Mouse (Mus musculus): ENCODE data around the gene Rrp1. TPM values are rescaled to one million over a fixed set of nuclear protein-coding genes. Genes with fewer than 3 reads are reported as not detected.
"Not testable (repeated sequence)": the region's sequence is repeated elsewhere in the genome, so short reads cannot be mapped to it uniquely, and the experiment has no call there.

Rrp1 gene
- total RNA-seq, 2 experiments from 2014 or later, result 60.3 to 70.5 TPM

DNA sequence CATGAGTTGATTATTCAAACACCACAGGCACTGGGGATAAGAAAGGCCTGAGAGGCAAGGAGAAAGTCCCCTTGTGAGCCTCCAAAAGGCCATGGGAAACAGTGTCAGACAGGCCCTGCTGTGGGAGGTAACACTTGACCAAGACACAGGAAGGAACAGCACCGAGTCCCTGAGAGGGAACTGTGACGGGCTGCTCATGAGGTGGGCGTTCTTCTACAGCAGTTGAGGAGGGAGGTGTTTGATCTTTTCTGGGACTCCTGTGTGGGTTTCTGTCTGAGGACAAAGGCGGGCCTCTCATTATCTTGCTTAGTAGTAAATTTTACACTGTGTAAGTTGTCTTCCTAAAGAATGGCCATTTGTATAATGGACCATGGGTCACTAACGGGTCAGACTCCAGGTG is 27.3 kb downstream of the Rrp1 start:
- DNase-seq (ENCODE audit: low spot score), result no peak

DNA sequence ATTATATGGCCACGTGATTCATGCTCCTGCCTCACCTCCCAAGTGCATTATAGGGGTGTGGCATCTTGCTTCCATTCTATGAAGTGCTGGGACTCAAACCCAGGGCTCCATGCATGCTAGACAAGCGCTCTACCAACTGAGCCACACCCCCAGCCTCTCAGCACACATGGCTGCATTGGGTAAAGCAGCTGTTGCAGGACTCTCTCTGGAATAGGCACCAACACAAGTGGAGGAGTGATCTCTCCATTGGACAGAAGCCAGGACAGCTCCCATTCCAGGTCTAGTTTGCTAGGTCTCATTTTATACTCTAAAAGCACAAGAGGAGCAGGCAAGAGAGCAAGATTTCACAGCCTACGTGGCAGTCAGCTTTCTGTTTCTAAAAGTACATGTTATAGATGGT is 29.3 kb downstream of the Rrp1 start:
- DNase-seq (ENCODE audit: low spot score), result no peak

GRCm38 (mm10) chr10:78378516-78378915 is 34.3 kb downstream of the Rrp1 start:
- DNase-seq (ENCODE audit: low spot score), result no peak

DNA sequence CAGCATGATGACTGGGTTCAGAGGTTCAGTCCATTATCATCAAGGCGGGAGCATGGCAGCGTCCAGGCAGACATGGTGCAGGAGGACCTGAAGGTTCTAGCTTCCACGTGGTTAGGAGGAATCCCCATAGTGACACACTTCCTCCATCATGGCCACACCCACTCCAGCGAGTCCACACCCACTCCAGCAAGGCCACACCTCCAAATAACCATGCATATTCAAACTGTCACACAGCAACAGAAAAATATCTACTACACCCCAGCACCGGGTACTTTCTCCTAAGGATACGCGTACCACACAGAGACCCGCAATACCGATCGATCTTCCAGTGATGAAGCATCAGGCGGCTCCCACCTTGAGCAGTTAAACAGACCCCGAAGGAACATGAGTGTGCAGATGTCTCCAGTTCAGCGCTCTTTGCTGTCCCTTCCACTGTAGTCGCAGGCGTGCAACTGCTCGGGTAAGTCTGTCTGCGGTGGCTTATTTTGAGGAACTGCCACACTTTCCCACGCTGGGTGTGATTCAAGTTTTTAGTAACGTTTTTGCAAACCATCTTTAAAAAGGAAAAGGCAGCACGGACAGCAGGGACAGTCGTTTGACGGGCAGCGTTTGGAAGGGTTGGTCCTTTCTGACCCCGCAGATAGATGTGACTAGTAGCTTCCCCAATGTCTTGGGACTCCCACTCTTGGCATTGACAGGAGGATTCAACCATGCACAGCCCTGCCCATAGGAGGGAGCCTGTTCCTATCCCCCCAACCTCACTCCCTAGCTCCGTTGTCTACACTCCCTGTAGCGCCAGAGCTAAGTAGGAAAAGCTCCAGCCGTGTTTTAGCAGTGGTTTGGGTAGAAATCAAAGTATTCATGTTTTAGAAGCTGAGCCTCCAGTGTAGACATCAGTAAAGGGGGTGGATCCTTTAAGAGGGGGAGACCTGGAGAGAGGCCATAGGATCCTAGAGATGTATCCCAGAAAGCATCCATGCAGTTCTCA is 39.9 kb downstream of the Rrp1 start:
- no peak for DNase-seq (ENCODE audit: low spot score)

- no peak for DNase-seq (ENCODE audit: low spot score)
Observed at GRCm38 (mm10) chr10:78371746-78372145, 41.1 kb downstream of the Rrp1 start.

DNA sequence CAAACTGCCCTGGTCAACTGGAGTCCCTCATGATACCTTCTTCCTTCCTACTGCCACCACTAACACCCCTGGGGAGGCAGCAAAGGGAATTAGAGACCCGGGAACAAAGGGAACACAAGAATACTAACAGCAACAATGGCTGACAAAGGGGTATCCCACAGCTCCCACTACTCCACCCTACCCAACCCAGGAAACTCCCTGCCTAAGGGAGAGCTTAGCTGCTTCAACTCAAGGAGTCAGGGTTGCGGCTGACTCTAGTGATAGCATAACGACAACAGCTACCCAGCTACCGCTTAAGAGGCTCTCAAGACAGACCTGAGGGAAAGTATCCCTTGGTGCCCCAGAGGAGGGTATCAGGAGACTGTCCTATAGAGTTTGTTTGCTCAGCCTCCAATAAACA is 45.3 kb downstream of the Rrp1 start:
- DNase-seq (ENCODE audit: low spot score), result no peak

- DNase-seq (ENCODE audit: low spot score), result no peak
Observed at GRCm38 (mm10) chr10:78366851-78367312, 46.0 kb downstream of the Rrp1 start.

- no peak for DNase-seq (ENCODE audit: low spot score)
Observed at GRCm38 (mm10) chr10:78366195-78366834, 46.5 kb downstream of the Rrp1 start.

DNA sequence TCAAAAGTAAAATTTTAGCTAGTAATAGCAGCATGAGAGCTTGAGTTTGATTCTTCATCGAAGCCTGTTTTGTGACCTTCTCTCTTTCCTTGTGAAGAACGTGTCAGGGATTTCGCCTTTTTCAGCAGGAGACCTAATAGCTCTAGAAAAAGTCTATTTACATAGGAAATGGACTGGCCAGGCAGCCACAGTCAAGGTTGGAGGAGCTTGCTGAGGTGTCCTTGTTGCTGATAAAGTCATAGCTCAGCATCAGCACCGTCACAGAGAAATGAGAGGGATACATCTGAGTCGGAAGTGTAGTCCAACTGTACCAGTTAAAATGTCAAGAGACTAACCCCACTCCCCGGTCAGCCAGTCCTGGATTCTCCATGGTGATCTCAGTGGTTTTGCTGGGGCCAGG is 47.3 kb downstream of the Rrp1 start:
- DNase-seq (ENCODE audit: low spot score), result no peak

DNA sequence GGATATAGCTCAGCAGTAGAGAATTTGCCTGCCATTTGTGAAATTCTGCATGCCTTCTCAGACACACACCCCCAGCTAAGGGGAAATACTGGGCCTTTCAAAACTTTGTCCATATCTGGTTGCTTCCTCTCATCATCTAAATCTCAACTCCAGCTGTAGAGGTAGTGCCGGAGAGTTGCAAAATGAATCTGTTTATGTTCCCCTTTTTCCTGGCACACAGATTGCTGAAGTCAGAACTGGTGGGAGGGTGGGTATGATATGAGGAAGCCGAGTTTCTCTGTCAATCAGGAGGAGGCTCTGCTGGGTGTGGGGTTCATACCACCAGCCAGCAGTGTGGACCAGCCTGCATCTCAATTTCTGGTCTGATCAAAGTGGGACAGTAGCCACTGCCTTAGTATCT is 48.7 kb downstream of the Rrp1 start:
- DNase-seq (ENCODE audit: low spot score), result no peak

DNA sequence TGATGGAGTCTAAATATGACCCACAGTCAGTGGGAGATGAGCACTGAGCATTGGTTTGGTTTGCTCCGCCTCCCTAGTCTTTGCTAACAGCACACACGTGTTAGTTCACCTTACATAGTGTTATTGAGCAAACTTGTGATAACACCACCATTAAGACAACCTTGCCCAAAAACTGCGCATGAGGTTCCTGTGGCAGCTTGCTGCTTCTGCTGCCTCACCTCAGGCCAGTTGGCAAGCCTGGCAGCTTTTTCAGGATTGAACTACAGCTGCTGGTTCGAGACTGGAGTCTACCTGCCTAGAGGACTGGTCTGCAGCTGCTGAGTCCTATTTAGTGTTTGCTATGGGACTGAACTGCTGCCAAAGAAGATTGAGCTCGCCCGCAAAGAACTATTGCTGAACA is 49.5 kb downstream of the Rrp1 start:
- DNase-seq (ENCODE audit: low spot score), result no peak

GRCm38 (mm10) chr10:78361951-78362350 is 50.9 kb downstream of the Rrp1 start:
- peak; percentile 78 for DNase-seq (ENCODE audit: low spot score)

- peak; percentile 28 for DNase-seq (ENCODE audit: low spot score)
Observed at GRCm38 (mm10) chr10:78360290-78360711, 52.5 kb downstream of the Rrp1 start.

DNA sequence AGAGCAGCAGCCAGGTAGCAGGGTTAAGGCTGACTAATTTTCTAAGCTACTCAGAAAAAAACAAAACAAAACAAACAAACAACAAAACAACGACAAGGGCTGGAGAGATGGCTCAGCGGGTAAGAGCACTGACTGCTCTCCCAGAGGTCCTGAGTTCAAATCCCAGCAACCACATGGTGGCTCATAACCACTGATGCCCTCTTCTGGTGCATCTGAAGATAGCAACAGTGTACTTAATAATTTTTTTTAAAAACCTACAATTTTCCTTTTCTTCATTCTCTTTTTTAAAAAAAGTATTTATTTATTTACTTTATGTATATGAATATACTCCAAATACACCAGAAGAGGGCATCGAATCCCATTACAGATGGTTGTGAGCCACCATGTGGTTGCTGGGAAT is 53.8 kb downstream of the Rrp1 start:
- DNase-seq (ENCODE audit: low spot score), result not testable (repeated sequence)

DNA sequence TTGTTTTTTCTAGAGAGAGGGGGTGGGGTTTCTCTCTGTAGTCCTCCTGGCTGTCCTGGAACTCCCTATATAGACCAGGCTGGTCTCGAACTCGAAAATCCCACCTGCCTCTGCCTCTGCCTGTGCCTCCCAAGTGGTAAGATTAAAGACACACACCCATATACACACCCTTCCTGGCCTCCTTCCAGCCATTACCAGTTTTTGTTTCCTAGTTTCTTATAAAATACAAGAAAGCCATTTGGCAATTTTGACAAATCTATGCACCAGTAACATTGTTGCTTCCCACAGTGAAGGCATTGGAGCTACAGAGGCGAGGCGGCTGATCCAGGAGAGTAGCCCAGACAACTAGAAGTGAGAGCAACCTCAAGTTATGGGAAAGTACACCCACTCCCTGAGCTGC is 54.6 kb downstream of the Rrp1 start:
- no peak for DNase-seq (ENCODE audit: low spot score)

DNA sequence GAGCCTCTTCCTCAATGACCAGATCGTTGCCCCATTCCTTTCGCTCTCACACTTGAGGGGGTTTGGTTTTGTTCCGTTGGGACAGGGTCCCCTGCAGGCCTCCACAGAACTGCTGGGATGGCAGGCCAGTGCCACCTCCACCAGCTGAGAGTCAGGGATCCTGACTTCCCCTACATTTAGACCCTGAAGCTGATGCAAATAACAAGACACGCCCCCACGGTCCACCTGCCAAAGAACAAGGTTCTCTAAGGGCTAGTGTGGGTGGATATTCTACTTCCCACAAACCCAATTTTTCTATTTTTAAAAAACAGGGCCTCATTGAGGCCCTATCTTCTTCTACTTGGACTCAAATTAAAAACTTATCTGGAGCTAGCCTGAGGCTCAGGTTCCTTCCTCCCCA is 55.1 kb downstream of the Rrp1 start:
- no peak for DNase-seq (ENCODE audit: low spot score)

- DNase-seq (ENCODE audit: low spot score), result no peak
Observed at GRCm38 (mm10) chr10:78355931-78356593, 56.8 kb downstream of the Rrp1 start.

DNA sequence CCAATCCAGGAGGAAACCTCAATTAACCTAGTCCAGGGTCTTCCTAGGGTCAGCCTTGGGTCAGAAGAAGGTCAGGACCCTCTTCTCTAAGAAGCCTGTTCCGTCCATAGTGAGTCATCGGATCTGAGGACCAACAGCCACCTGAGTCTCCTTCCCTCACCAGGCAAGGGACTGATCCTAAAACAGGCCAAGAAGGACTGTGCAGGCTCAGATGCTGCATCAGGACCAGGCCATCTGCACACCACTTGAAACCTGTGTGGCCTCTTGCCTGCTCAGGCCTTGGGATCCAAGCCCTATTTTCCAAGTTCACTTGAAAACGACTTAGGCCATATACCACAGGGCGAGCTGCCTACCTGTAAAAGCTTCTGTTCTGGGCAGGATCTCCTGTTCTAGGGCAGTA is 59.6 kb downstream of the Rrp1 start:
- DNase-seq (ENCODE audit: low spot score), result no peak

- no peak for DNase-seq (ENCODE audit: low spot score)
Observed at GRCm38 (mm10) chr10:78352666-78353030, 60.2 kb downstream of the Rrp1 start.

- peak; percentile 56 for DNase-seq (ENCODE audit: low spot score)
Observed at GRCm38 (mm10) chr10:78351887-78352665, 60.8 kb downstream of the Rrp1 start, which contains the start of gene Agpat3. TSS of gene Agpat3 (minus strand) at chr10:78352489.

DNA sequence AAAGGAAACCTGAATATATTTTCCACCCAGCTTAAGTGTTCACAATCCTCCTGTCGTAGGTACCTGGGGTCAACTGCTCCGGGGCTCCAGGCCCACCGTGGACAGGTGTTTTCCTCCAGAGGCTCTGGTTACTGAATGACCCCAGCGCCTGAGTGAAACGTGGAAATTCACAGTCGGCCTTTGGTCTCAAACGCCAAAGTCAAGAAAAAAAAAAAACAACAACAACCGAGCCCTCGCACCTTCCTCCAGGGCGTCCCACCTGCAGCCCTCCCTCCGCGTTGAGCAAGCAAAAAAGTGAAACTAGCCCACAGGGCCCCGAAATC is 61.3 kb downstream of the Rrp1 start:
- no peak for DNase-seq (ENCODE audit: low spot score)
